Mouse (Mus musculus) left cerebral cortex, postnatal 14 days (tissue): Measurements from ENCODE around the gene Mtg1. TPM values are rescaled to one million over a fixed set of nuclear protein-coding genes. Genes with fewer than 3 reads are reported as not detected.

ENCODE experiments used
- DNase-seq, 2 experiments: peaks; one replicate each; pipeline ENCODE4 v3.0.0; 2021 to 2022; ENCODE audit warnings: low spot score in 2 of 2, mixed read lengths in 1 of 2
- intact Hi-C: fragments of 180-260 bp; cut with DNase I; formaldehyde crosslinking; loops from one replicate; pipeline ENCODE4 v1.15.1; 2025
- total RNA-seq, 2 experiments: library from RNA; stranded (reverse); gene quantifications; 2 replicates each; pipeline ENCODE4 v1.2.3; 2021

Gene Mtg1
- total RNA-seq, 2 experiments from 2014 or later: 19.5 to 21.8 TPM

GRCm38 (mm10) chr7:140180692-140181091 is 43.3 kb downstream of the Mtg1 start:
- intact Hi-C loops: no loop called here

GRCm38 (mm10) chr7:140184206-140184605 is 46.8 kb downstream of the Mtg1 start:
- intact Hi-C loops: no loop called here
- DNase-seq: no peak

More at GRCm38 (mm10) chr7:140180692-140181091, 43.3 kb downstream of the Mtg1 start:
- no peak for DNase-seq

DNA sequence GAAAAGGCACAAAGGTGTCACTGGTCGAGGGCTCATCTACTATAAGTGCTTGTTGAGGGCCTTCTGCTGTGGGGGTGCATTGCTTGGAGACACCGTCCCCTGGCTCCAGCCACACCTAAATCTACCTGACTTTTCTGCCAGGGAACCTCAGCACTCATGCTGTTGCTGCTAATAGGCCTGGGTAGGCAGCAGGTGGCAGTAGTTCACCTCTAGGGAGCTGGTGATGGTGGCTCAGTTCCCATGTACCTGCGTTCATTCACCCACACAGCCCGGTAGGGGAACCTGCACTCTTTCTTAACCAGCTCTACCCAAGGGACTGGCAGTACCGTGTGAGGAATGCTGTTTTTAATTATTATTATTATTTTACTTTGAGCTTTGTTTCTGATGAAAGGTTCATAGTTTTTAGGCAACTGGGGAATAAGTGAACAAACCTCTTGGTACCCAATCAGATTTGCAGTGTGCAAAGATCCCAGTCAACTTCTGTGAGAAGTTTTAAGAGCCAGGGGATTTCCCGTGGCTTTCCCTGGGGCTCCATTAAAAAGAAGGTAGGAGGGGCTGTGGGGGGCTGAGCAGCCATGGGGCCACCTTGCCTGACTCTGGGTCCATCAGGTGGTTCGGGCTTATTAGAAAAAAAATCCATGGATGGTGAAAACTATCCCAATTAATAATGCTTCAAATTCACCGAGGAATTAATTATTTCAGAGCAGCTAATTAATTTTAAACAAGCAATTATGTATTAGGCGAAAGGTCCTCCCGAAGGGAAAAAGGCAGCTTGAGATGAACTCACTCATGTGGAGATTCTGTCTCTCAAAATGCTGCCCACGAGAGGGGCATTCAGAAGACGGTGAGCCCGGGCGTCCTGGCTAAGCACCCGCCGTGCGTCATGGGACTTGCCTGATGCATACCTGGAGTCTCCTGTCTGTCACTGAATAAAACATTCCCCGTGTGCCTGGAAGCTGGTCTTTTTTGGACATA is 49.6 kb downstream of the Mtg1 start:
- intact Hi-C loops: loop anchor here (5.0 kb wide), 1 partner anchor 640 kb away; no protein-coding TSS in a partner anchor
- peak in 1 of 2 experiments; percentile 34 for DNase-seq

- intact Hi-C loops: loop anchor here (5.0 kb wide), 1 partner anchor 639 kb away; no protein-coding TSS in a partner anchor
- peak in 1 of 2 experiments; percentile 28 for DNase-seq
Observed at GRCm38 (mm10) chr7:140187721-140188390, 50.5 kb downstream of the Mtg1 start.

DNA sequence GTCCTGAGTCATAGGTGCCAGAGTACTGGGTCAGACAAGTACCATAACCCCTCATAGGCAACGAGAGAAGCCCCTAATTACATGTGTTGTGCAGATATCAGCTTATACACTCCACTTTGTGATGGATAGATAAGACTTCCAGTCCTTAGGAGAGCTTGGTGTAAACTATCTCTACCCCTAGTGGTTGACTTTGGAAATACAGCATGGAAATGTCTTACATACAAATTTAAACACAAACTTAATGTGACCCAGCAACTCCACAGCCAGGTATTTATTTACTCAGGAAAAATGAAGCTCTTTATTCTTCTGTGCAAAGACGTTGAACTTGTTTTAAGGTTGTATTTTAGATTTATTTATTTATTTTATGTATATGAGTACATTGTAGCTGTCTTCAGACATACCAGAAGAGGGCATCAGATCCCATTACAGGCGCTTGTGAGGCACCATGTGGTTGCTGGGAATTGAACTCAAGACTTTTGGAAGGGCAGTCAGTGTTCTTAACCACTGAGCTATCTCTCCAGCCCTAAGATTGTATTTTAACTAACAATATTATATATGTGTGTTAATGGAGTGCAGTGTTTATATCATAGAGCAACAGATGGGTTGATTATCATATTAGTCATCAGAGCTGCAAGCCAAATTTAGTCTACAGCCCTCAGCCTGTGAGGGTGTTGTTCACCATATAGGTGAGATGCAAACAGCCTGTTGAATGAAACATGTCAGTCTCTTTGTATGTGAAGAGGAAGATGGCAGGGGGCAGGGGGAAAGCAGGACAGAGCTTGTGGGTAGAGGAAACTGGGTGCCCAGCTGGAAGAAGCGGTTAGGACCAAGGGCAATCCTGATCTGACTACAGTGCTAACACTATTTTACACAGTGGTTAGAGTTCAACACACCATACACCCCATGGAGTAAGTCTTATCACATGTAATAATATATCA is 51.3 kb downstream of the Mtg1 start:
- intact Hi-C loops: loop anchor here (5.0 kb wide), 1 partner anchor 639 kb away; no protein-coding TSS in a partner anchor
- peak in 1 of 2 experiments; percentile 34 for DNase-seq

GRCm38 (mm10) chr7:140190435-140190834 is 53.1 kb downstream of the Mtg1 start:
- DNase-seq: no peak
- intact Hi-C loops: no loop called here

- DNase-seq: no peak
- intact Hi-C loops: no loop called here
Observed at GRCm38 (mm10) chr7:140192445-140192844, 55.1 kb downstream of the Mtg1 start.

GRCm38 (mm10) chr7:140192851-140193250 is 55.5 kb downstream of the Mtg1 start:
- intact Hi-C loops: no loop called here
- DNase-seq: no peak

DNA sequence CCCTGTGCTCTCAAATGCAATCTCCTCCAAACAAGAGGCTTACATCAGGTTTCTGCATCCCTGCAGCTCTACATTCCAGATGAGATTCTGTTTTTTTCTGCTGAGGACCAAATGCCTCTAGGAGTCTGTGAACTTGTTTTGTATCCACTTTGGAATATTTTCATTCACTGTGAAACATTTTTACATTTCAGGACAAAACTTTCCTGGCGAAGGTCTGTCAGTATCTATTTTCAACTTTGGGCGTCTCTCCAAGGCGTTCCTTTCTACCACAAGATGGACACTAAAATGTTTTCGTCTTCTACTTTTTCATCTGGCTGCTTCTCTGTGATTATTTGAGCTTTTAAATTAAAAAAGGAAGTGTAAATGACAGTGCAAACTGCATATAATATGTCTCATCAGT is 56.7 kb downstream of the Mtg1 start:
- no peak for DNase-seq
- intact Hi-C loops: no loop called here

DNA sequence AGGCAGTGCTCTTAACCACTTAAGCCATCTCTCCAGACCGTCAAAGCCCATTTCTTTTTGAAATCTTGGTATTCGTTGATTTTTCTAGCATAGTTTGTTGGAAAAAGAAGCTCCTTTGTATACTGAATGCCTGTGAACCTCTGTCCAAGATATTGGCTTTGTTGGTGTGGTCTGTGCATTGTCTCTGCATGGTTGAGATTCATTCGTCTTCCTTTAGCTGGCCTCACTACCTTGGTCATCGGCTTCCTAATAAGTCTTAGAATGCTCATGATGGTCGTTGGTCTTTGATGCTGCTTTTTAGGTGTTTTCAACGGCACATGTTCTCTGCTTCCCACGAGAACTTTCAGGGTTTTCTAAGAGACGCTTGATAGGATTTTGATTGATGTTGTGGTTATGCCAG is 58.6 kb downstream of the Mtg1 start:
- no peak for DNase-seq
- intact Hi-C loops: no loop called here

Other genes with a start within 250 kb of the Mtg1 start
- gene Kndc1, start 242.9 kb upstream of the Mtg1 start, total RNA-seq: 10 to 100 TPM; 41.1 to 52.5 TPM
- not detected for gene Utf1, start 193.8 kb upstream of the Mtg1 start, total RNA-seq
- under 1 TPM; 0.79 to 0.89 TPM for gene 6430531B16Rik, start 158.8 kb upstream of the Mtg1 start, total RNA-seq
- gene Adam8, start 145.0 kb upstream of the Mtg1 start, total RNA-seq: 1 to 10 TPM; 1.3 to 2.0 TPM
- gene Zfp511, start 101.2 kb upstream of the Mtg1 start, total RNA-seq: 10 to 100 TPM; 18.8 to 25.9 TPM
- 10 to 100 TPM; 38.2 to 38.4 TPM for gene Tubgcp2, start 100.9 kb upstream of the Mtg1 start, total RNA-seq
- gene Msx3, start 88.5 kb upstream of the Mtg1 start, total RNA-seq: under 1 TPM; 0.29 to 0.30 TPM
- gene Caly, start 55.0 kb upstream of the Mtg1 start, total RNA-seq: 100 to 1,000 TPM; 181 to 224 TPM
- gene Prap1, start 44.2 kb upstream of the Mtg1 start, total RNA-seq: not detected
- 10 to 100 TPM; 36.4 to 40.8 TPM for gene Fuom, start 35.1 kb upstream of the Mtg1 start, total RNA-seq
- 1 to 10 TPM; 5.3 to 5.6 TPM for gene Paox, start 21.8 kb upstream of the Mtg1 start, total RNA-seq
- 10 to 100 TPM; 49.1 to 55.7 TPM for gene Echs1, start 21.1 kb upstream of the Mtg1 start, total RNA-seq
- 100 to 1,000 TPM; 213 to 214 TPM for gene Sprn, start 17.3 kb downstream of the Mtg1 start, total RNA-seq
- not detected for gene Olfr522, start 27.2 kb downstream of the Mtg1 start, total RNA-seq
- under 1 TPM in 1 of 2 experiments, not detected in 1; 0.11 TPM for gene Olfr523, start 35.7 kb downstream of the Mtg1 start, total RNA-seq
- gene Olfr524, start 68.4 kb downstream of the Mtg1 start, total RNA-seq: not detected
- under 1 TPM in 1 of 2 experiments, not detected in 1; 0.18 TPM for gene Cd163l1, start 80.7 kb downstream of the Mtg1 start, total RNA-seq
- gene 5830411N06Rik, start 109.7 kb downstream of the Mtg1 start, total RNA-seq: not detected
- not detected for gene Olfr525, start 183.3 kb downstream of the Mtg1 start, total RNA-seq
- gene Olfr527, start 196.5 kb downstream of the Mtg1 start, total RNA-seq: not detected
- not detected for gene Olfr60, start 224.1 kb downstream of the Mtg1 start, total RNA-seq
- not detected for gene Olfr530, start 238.8 kb downstream of the Mtg1 start, total RNA-seq